Mouse (Mus musculus) retina, adult 2 months (tissue): ENCODE measurements around the gene Cxcr1.

Experiments used
- DNase-seq: peaks from one replicate; pipeline ENCODE4 v3.0.0-alpha.2; 2012; ENCODE audit warnings: low read depth, low spot score

The Cxcr1 gene

DNA sequence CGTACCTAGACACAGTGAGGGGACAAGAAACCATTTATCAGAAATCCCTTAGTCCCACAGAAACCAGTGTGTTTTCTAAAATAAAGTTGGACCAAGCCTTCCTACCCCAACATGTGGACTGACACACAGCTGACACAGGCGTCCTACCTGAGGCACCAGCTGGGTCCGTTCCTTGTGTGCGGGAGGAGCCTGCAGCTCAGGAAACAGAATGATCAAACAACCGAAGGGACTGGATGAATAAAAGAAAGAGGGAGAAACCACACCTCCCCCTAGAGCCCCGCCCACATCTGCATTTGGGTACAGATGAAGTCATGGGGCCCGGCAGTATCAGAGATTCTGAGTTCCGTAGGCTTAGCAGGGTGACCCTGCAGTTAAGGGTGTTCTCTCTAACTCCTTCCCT is at the start of gene Cxcr1:
TSS of gene Cxcr1 (minus strand) at position 187 of the 400 bp plus-strand sequence.
- DNase-seq: no peak

DNA sequence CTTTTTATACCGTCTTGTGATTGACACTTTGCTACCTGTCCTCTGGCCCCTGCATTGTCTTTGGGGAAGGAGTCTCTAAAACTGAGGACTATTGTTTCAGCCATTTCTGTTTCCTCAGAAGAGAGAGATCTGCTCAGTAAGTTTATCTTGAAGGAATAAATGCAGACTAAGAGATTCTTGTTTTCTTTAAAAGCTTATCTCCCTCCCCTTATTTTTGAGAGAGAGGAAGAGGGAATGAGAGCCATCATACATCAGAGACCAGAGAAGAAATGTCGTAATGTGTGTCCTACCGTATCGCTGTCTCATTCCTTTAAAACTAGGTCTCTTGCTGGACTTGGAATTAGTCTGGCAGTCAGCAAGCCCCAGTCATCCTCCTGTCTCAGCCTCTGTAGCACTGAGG is 46.4 kb upstream of the Cxcr1 start:
- no peak for DNase-seq

DNA sequence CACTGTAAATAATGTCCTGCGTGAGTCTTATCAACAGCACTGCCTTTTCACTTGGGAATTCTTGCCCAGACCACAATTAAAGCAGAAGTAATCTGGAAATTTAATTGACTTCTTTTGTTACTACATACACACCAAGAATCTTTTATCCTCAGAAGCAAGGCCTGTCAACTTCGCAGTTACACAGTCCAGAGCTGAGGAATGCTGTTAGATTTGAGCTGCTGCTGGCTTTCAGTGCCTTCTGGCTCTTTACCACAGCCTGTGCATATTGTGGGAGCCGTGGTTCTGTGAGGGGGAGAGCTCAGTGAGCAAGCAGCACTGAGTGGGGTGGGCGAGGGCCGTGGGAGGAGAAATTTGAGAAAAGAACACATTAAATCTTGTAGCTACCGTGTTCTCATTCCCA is 45.9 kb upstream of the Cxcr1 start:
- no peak for DNase-seq

DNA sequence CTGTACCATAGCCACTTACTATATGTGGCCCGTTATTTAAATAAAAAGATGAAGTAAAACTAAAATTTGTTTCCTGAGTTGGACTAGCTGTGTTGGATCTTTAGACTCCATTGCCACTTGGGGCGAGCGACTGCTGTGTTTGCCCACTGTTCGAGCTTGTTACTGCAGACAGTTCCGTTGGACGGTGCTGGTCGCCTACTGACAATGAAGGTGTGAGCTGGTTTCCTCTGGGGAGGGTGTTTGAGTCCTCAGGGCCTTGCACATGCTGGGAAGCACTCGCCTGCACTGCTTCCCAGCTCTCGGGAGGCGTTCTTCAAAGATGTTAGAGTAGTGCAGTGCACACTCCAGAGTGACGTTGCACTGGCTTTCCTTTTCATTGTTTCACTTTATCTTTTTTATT is 45.2 kb upstream of the Cxcr1 start:
- DNase-seq: no peak

DNA sequence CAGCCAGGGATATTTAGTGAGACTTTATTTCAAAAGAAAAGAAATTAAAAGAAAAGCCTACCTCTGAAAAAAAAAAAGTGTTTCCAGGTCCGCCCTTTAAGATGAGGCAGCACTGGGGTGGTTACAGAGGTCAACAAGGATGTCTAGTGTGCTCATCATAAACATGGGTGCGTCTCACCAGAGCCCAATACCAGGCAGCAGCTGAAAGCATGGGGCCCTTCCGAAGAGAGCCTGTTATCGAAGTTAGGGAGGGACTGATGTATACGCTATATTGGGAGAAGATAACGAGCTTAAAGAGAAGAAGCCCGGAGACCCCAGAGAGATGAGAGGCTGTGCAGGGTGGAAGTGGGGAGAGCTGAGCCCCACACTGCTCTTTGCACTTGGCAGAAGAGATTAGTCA is 44.7 kb upstream of the Cxcr1 start:
- DNase-seq: no peak

DNA sequence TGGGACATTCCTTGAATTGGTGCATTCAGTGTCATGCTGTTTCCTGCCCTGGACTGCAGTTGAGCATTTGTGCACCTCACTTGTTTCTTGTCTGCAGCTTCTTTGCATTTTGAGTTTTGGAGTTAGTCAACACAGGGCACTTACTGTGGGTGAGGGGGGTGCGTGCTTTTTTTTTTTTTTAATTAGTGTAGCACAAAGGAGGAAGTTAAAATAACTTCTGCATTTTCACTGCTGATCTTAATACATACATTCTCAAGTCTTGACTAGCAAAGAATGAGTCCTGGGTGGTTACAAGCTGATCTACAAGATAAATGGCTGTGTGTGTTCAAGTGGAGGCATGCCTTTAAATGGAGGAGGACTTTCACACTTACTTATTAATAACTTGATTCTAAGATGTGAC is 43.7 kb upstream of the Cxcr1 start:
- no peak for DNase-seq

DNA sequence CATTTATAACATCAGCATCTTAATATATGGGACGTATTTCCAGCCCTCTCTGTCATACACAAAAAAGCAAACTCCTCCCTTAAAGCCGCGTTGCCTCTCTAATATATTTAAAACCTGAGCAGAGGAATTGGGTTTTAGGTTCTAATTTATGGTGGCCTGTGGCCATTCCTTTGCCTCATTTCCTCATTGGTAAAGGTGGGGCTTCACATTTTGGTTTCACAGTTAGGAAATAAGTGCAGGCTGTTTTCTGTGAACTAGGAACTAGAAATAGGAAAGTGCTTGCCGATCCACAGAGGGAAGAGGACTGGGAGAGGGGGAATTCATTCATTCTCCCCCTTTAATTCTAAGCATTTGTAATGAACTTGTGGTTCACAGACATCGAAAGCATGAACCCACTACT is 43.2 kb upstream of the Cxcr1 start:
- no peak for DNase-seq

DNA sequence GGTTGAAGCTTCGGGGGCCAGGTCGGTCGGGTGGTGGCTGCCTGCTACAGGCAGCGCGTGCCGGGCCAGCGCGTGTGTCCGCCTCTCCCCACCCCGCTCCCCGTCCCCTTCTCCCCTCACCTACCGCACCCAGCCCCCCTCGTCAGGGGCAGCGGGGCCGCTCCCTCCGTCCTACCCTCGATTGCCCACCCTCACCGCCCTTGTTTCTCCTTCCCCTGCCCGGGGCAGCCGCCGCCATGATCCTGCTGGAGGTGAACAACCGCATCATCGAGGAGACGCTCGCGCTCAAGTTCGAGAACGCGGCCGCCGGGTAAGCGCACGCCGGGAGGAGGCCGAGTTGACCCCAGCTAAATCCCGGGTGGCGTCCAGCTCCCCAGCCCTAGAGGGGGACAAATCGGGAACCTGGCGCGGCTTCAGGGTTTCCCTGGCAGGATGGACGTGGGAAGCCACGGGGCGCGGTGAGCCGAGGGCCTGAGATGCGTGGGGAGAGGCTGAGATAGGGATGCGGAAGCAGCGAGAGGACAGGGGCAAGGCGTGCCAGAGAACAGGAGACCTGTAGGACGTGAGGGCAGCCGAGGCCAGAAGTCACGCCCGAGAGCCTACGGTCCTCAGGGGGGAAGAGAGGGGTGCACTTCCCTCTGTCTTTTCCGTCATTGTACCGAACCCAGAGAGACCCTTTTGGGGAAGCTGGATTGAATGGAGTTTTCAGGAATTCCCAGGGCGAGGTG is 42.3 kb upstream of the Cxcr1 start:
- no peak for DNase-seq

DNA sequence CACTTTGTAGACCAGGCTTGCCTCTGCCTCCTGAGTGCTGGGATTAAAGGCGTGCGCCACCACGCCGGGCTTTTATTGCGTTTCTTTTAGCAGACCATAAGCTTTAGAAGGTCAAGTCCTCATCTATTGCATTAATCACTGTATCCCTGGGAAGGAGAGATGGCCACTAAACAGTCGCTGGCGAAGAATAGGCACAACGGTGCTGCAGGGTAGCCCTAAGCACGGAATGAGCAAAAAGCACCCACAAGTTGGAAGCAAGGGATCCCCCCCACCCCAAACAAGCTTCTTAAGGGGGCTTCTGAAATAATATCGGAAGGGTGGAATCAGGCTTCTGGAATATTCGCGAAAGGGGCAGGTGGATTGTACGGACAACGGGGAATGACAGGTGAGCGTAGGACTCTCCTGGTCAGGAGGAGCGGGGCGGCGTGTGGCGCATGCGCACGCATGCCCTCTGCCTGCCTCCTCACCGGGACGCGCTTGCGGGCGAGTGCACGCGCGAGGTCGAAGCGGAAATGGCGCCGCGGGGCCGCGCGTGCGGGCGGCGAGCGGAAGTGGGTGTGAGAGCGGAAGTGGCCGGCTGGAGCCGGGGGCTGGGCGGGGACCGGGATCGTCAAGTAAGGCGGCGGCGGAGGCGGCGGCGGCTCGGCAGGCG is 41.6 kb upstream of the Cxcr1 start, which contains the start of gene Arpc2:
TSS of gene Arpc2 (plus strand) at position 147 of the 652 bp plus-strand sequence.
- DNase-seq: peak; percentile 92

DNA sequence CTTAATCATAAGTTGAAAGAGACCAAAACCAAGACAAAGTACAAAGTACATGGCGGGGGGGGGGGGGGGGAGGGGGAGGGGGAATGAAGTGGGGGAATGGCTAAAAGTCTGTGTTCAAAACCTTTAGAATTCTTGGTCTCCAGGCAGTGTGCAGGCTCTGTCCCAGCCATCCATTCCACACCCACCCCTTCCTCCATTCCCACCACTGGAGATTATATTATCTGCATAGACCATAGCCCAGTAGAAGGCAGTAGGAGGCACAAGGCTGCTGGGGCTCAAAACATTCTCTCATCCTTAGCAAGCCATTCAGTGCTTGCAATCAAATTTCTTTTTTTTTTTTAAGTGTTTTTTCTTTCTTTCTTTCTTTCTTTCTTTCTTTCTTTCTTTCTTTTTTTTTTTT is 36.6 kb upstream of the Cxcr1 start:
- DNase-seq: no peak

DNA sequence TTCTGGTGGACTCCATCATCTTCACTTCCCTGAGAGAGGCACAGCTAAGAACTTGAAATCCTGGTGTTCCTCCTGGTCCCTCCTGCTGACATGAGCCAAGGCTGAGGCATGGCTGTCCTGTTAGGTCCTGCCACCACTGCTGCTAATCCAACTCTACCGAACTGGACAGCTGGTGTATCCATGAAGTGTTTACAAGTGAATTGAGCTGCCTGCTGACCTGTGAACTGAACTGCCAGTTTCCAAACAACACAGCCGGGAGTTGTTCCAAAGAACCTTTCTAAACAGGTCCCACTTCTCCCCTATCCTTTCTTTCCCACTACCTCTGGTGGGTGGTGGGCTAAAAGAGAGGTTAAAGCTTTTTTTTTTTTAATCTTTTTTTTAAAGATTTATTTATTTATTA is 35.5 kb upstream of the Cxcr1 start:
- DNase-seq: no peak

DNA sequence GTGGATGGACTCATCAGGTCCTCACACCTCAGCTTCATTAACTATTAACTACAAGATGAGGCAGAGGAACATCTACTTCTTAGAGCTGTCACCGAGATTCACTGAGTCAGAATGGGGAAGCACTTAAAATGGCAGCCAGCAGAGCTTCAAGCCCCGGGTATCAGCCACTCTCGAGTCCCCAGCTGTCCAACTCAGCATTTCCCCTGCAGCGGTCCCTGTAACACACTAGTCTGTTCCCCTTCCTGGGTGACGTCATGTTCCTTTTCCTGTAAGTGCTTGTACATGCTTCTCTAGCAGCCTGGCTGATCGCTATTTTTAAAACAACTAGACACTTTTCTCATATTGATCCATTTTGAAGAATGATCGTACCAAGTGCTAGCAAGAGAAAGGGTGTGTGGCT is 32.9 kb upstream of the Cxcr1 start:
- DNase-seq: no peak

DNA sequence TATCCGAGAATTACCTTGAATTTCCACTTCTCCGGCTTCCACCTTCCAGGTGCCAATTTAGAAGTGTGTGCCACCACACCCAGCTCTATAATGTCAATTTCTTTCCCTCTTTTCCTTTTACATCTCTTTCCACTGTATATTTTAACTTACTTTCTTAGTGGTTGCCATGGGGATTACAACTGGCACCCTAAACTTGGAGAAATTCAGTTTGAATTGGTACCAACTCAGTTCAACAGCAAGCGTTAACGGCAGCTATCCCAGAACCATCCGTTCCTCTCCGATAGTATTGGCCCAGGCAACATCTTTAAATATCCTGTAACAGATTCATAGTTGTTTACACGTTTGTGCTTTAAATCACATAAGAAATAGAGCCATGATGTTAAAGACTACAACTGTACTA is 25.5 kb upstream of the Cxcr1 start:
- DNase-seq: no peak

DNA sequence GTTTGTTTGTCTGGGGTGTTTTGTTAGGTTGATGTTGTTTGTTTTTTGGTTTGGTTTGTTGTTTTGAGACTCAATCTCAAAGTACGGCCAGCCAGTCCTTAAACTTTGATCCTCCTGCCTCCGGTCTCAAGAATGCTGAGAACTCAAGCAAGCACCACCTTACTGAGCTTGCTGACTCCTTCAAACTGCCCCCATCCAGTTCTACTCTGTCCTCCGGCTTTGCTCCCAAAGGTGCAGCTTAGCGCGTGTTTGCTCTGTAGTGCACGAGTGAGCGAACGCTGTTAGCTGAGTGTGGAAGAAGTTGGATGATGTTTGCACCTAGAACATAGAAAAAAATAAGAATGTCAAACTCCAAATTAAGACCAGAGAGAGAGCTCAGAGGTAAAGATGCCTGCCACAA is 14.5 kb upstream of the Cxcr1 start:
- no peak for DNase-seq

DNA sequence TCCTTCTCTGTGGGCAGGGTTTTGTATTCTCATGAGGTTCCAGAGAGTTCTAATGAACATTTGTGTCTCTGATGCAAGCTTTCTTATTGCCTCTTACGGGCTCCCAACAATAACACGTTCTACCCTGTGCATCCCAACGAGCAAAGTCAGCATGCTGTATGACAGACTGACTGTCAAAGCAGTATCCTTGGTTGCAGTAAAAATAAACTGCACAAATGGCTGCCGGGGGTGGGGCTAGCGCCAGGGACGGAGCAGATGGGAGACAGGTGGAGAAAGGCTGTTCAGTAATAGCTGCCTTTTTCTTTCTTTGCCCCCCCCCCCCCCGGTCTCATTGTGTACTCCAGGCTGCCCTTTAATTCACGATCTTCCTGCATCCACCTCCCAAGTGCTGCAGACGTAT is 13.5 kb upstream of the Cxcr1 start:
- DNase-seq: no peak

DNA sequence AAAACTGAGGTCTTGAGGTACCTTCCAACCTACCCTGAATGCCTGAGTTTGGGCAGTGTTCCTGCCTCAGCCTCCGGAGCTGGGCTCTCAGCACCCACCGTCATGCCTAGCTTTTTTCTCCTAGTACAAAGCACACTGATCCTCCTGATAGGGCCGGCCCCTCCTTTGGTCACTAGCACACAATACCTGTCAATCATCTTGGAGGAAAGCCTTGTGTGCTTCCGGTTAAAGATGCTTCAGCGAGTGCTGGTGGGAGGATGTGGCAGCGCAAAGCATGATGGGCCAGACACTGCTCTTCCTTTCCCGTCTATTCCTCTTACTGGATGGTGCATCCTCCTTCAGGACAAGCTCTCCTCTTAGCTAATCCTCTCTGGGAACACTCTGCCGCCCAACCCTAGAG is 12.2 kb upstream of the Cxcr1 start:
- no peak for DNase-seq

DNA sequence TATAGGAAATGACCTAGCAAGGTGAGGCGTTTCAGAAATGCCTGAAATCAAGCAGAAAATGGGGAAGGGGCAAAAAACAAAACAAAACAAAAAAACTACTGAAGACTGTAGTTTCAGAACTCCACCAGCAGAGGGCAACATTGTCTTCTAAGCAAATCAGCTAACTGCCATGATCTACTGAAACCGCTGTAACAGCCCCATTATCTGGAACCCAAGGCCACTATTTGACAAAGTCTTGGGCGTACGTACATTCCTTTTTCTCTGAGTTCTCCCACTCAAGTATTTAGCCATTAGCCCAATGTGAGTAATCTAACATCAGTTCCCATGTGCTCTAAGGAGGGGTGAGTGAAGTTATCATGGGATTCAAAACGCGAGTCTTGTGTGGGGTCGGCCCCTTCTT is 11.4 kb upstream of the Cxcr1 start:
- DNase-seq: peak; percentile 20

DNA sequence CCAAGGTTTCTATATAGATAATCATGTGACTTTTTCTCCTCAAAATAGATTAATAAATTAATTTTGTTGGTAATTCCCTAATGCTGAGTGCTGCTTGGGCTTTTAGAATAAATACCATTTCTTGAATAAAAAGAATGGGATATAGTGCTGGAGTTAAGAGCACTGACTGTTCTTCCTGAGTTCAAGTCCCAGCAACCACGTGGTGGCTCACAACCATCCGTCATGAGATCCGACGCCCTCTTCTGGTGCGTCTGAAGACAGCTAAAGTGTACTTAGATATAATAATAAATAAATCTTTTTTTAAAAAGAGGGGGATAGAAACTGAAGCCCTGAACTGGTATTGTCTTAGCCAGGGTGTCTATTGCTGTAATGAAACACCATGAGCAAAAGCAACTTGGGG is 9.0 kb upstream of the Cxcr1 start:
- DNase-seq: no peak

DNA sequence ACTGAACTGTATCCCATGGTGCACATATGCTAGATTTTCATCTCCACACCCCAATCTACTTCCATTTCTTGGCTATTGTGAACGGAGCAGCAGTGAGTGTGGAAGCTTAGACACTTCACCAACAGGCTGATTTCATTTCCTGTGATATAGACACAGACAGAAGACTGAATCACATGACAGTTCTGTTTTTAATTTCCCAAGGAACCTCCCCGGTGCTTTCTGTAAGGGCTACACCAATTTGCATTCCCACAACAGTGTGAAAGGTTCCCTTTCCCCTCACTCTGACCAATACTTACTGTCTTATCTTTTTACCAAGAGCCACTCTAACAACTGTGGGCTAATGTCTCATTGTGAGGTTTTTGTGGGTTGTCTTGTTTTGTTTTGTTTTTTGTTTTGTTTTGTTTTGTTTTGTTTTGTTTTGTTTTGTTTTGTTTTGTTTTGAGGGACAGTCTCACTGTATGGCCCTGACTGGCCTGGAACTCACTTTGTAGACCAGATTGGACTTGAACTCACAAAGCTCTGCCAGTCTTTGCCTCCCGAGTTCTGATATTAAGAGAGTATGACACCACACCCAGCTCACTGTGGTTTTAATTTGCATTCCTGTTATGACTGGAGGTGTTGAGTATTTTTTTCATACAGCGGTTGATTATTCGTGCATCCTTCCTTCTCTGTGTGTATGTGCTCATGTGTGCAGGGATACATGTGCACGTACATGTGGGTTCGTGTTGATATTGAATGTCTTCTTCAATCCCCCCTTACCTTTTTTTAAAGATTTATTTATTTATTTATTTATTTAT is 6.8 kb upstream of the Cxcr1 start:
- no peak for DNase-seq

DNA sequence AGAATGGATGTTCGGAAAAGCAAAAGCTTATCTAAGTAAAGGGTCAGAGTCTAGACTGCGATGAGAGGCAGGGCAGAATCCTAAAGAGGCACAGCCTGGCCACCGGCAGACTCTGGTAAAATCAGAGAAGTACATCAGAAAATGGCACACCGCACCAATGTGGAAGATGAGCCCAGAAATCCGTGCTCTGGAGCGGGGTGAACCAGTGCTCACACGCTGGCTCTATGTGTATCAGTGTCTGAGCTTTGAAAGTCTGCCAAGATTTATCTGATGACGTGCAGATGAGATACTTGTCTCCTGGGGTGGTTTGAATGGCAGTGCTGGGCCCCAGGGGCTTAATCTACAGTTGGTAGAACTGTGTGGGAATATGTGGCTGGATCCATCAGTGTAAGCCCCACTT is 4.6 kb upstream of the Cxcr1 start:
- no peak for DNase-seq

DNA sequence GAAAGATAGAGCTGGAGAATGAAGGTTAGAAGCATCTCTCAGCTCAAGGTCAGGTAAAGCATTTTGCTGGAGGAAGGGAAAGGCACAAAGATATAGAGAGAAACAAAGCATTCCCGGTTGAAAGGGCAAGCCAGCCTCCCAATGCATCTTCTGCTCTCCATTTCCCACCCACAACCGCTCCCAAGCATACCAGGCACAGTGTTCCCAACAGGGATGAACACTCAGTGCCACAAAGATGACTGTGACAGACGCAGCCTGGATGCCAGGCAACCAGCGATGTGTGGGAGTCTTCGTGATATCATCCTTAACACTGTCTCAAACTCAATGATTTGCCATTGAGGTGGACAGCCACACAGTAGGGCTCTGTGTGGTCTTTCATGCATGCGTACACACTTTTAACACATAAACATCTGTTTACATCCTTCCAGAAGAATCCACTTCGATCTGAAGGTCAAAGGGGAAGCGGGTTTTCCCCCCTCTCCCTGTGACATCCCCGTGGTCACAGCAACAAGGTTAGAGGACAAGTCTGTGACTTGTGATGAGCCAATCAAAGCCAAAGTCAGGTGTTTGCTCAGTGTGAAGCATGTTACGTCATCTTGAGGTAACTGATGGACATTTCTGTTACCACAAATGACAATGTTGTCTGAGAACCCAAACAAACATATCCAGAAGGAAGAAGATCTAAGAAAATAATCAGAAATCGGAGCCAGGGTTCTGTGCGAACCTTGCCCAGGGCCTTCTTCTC is 3.5 kb upstream of the Cxcr1 start:
- DNase-seq: no peak
